Mouse (Mus musculus) forebrain, postnatal 0 days (tissue): ENCODE data around the gene Vamp5. TPM values are rescaled to one million over a fixed set of nuclear protein-coding genes. Genes with fewer than 3 reads are reported as not detected.
A peak's percentile ranks its signal among the peaks of the same experiment; 100 is the strongest.

Experiments
- ATAC-seq: fragments of 200-750 bp; cut with Nextera tagmentation; 2 replicates; pipeline ENCODE4 v1.8.0; 2017; ENCODE audit warnings: mild to moderate bottlenecking, moderate library complexity
- DNase-seq: peaks from one replicate; pipeline ENCODE4 v3.0.0-alpha.2; 2015
- H3K27ac ChIP-seq: fragments of 300-500 bp; sonication (generic); 2 replicates; pipeline ENCODE4 v1.5.1; 2014; ENCODE audit warnings: low read depth, mild to moderate bottlenecking, antibody characterized with exemption, low read length, moderate library complexity, mixed read lengths
- H3K27me3 ChIP-seq: fragments of 300-500 bp; sonication (generic); 2 replicates; pipeline ENCODE4 v1.6.1; 2014; ENCODE audit warnings: mild to moderate bottlenecking, low read length, mixed read lengths; ENCODE audit not compliant: insufficient read depth
- H3K36me3 ChIP-seq: fragments of 300-500 bp; sonication (generic); 2 replicates; pipeline ENCODE4 v1.6.1; 2014; ENCODE audit warnings: mild to moderate bottlenecking, moderate library complexity; ENCODE audit not compliant: insufficient read depth
- H3K4me1 ChIP-seq: fragments of 300-500 bp; sonication (generic); 2 replicates; pipeline ENCODE4 v1.6.1; 2014; ENCODE audit warnings: antibody characterized with exemption; ENCODE audit not compliant: insufficient read depth
- H3K4me2 ChIP-seq: fragments of 300-500 bp; sonication (generic); 2 replicates; pipeline ENCODE4 v1.6.1; 2014; ENCODE audit warnings: low read depth, mild to moderate bottlenecking, moderate library complexity
- H3K4me3 ChIP-seq: fragments of 300-500 bp; sonication (generic); 2 replicates; pipeline ENCODE4 v1.5.1; 2014; ENCODE audit warnings: low read depth, low read length, mixed read lengths
- H3K9ac ChIP-seq: fragments of 300-500 bp; sonication (generic); 2 replicates; pipeline ENCODE4 v1.6.1; 2014; ENCODE audit warnings: mild to moderate bottlenecking
- H3K9me3 ChIP-seq: fragments of 300-500 bp; sonication (generic); 2 replicates; pipeline ENCODE4 v1.6.1; 2016; ENCODE audit warnings: low read length
- CTCF ChIP-seq: sonication (generic); IDR thresholded peaks from 2 replicates; pipeline ENCODE4 v1.5.1; 2016; ENCODE audit warnings: antibody characterized with exemption, control low read depth, low read depth
- WGBS: fragments of 180-500 bp; shearing (Covaris S2); extraction: QIAGEN DNeasy Blood & Tissue Kit; methylation state at CpG from one replicate; pipeline ENCODE4 v1.1.7; 2014; 5-methylcytosine and 5-hydroxymethylcytosine counted together
- polyA plus RNA-seq: library from polyadenylated mRNA; unstranded; fragments of >200 nt; fragmentation: Nextera tagmentation; extraction: Ambion mirVana; gene quantifications from 2 replicates; pipeline ENCODE4 v1.2.1, GENCODE M21; 2015
- total RNA-seq: library from RNA; depleted of rRNA; stranded (reverse); fragments of >200 nt; gene quantifications from 2 replicates; pipeline ENCODE4 v1.2.3, GENCODE M21; 2014

Vamp5 gene
- total and polyA plus RNA-seq, 2 experiments from 2014 or later: 11.6 to 17.1 TPM

- Histone ChIP-seq H3K4me1 (peaks cover 11% of the 10 kb centered on the region; the same call in 1 of the 2 replicates), H3K27me3 (no peaks in the 10 kb centered on the region), H3K27ac (no peak overlapping the region), H3K36me3 (peaks cover 21% of the 10 kb centered on the region), H3K9ac (no peak overlapping the region), H3K4me2 (no peak overlapping the region), H3K4me3 (no peak overlapping the region), H3K9me3 (no peaks in the 10 kb centered on the region)
- no peak for TF ChIP-seq CTCF
- ATAC-seq (no peak), DNase-seq (no peak)
- WGBS: 88% methylated on average over 7 of the region's 7 CpGs
Measured at GRCm38 (mm10) chr6:72415964-72416772, 35.9 kb upstream of the Vamp5 start.

- Histone ChIP-seq H3K4me1 (peaks cover 11% of the 10 kb centered on the region; the same call in 1 of the 2 replicates), H3K27ac (no peak overlapping the region), H3K27me3 (no peaks in the 10 kb centered on the region), H3K36me3 (peaks cover 19% of the 10 kb centered on the region), H3K9ac (no peak overlapping the region), H3K9me3 (no peaks in the 10 kb centered on the region), H3K4me3 (no peak overlapping the region), H3K4me2 (peak overlapping the region; percentile 70)
- no peak for DNase-seq
- no peak for TF ChIP-seq CTCF
- WGBS: 92% methylated on average over 5 of the region's 5 CpGs
- no peak for ATAC-seq
Measured at GRCm38 (mm10) chr6:72415181-72415580, 34.9 kb upstream of the Vamp5 start.

DNA sequence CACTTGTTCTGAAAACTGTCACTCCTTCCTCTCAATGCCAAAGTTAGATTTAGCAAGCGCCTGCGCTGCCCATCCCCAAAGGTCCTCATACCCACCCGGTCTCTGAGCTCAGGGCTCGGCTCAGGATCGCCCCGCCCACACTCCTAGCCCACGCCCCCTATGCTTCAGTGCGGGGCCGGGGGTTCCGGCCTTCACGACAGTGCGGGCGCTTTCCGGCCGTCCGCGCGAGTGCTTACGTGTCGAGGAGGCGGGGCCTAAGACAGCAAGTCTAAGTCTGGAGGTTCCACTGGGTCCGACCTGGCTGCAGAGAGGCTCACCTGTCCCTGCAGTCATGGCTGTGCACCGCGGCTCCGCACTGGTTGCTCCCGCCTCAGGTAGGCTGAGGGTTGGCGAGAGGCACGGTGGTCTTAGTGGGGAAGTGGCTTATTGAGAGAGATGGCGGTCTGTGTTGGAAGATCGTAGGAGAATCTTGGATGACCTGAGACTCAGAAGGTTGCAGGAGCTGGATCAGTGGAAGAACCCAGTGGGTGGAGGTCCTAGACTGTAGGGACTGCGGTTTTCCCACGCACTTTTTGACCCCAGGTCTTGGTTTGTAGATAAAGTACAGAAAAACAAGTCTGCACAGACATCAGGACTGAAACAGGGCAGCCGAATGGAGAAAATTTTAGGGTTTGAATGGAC is 33.9 kb upstream of the Vamp5 start, which contains the start of gene Ggcx:
Gene Ggcx, plus strand, starts transcription at position 233 of the 681 bp plus-strand sequence.
- no peaks in the 10 kb centered on the region for H3K27me3 ChIP-seq
- H3K4me1 ChIP-seq: peaks cover 11% of the 10 kb centered on the region; the same call in 1 of the 2 replicates
- DNase-seq (peak; percentile 94), ATAC-seq (peak; percentile 98)
- TF ChIP-seq CTCF: 0 out of 2 replicates have a peak, but pooled peaks have one; percentile 18
- H3K9me3 ChIP-seq: no peaks in the 10 kb centered on the region
- WGBS: 3% methylated on average over 33 of the region's 33 CpGs
- H3K36me3 ChIP-seq: peaks cover 13% of the 10 kb centered on the region
- H3K4me2 ChIP-seq: peak within 1 kb of the TSS; percentile 70
- peak within 1 kb of the TSS; percentile 76 for H3K9ac ChIP-seq
- peak within 1 kb of the TSS; percentile 90 for H3K4me3 ChIP-seq
- H3K27ac ChIP-seq: peak within 1 kb of the TSS; percentile 54

DNA sequence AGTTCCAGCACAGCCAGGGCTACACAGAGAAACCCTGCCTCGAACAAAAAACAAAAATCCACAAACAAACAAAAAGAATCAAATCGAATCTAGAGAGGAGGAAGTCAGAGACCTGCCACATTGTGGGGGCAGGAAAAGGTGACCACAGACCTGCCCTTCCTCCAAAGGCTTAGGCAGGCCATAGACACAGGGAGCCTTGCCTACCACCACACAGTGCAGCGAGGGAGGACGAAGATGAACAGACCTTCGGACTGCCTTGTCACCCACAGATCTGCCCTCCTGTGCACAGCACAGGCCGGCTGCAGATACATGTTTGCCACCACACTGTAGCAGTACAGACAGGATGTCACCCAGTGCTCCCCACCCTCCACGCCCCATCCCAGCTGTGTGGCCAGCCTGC is 30.2 kb upstream of the Vamp5 start:
- DNase-seq (no peak), ATAC-seq (no peak)
- Histone ChIP-seq H3K36me3 (no peaks in the 10 kb centered on the region), H3K9me3 (no peaks in the 10 kb centered on the region), H3K27me3 (no peaks in the 10 kb centered on the region), H3K4me3 (no peak overlapping the region), H3K4me1 (peaks cover 11% of the 10 kb centered on the region; the same call in 1 of the 2 replicates), H3K9ac (no peak overlapping the region), H3K27ac (no peak overlapping the region), H3K4me2 (no peak overlapping the region)
- TF ChIP-seq CTCF: no peak
- WGBS: 86% methylated on average over 7 of the region's 7 CpGs

GRCm38 (mm10) chr6:72410003-72410402 is 29.7 kb upstream of the Vamp5 start:
- Histone ChIP-seq H3K4me2 (no peak overlapping the region), H3K9ac (no peak overlapping the region), H3K9me3 (no peaks in the 10 kb centered on the region), H3K27me3 (no peaks in the 10 kb centered on the region), H3K4me3 (no peak overlapping the region), H3K4me1 (peaks cover 6% of the 10 kb centered on the region; the same call in 1 of the 2 replicates), H3K27ac (no peak overlapping the region), H3K36me3 (no peaks in the 10 kb centered on the region)
- no peak for DNase-seq
- no peak for TF ChIP-seq CTCF
- WGBS: 29% methylated on average over 1 of the region's 1 CpGs
- ATAC-seq: no peak

GRCm38 (mm10) chr6:72409567-72409966 is 29.3 kb upstream of the Vamp5 start:
- ATAC-seq (no peak), DNase-seq (peak; percentile 81)
- Histone ChIP-seq H3K27ac (no peak overlapping the region), H3K36me3 (no peaks in the 10 kb centered on the region), H3K4me2 (no peak overlapping the region), H3K4me3 (no peak overlapping the region), H3K27me3 (no peaks in the 10 kb centered on the region), H3K9ac (no peak overlapping the region), H3K9me3 (no peaks in the 10 kb centered on the region), H3K4me1 (0 out of 2 replicates have a peak, but pooled peaks cover 4% of the 10 kb centered on the region)
- peak; percentile 74 for TF ChIP-seq CTCF
- WGBS: 11% methylated on average over 3 of the region's 3 CpGs

- Histone ChIP-seq H3K9me3 (no peaks in the 10 kb centered on the region), H3K4me2 (no peak overlapping the region), H3K36me3 (no peaks in the 10 kb centered on the region), H3K27me3 (no peaks in the 10 kb centered on the region), H3K27ac (no peak overlapping the region), H3K4me1 (no peaks in the 10 kb centered on the region), H3K4me3 (no peak overlapping the region), H3K9ac (no peak overlapping the region)
- TF ChIP-seq CTCF: peak; percentile 94
- 4% methylated on average over 5 of the region's 5 CpGs for WGBS
- peak; percentile 79 for ATAC-seq
- DNase-seq: peak; percentile 82
Measured at GRCm38 (mm10) chr6:72407119-72407518, 26.9 kb upstream of the Vamp5 start.
